Mouse (Mus musculus) MEL (cell line): ENCODE measurements around the gene Spata21. TPM values are rescaled to one million over a fixed set of nuclear protein-coding genes. Genes with fewer than 3 reads are reported as not detected.

ENCODE experiments used
- DNase-seq: peaks from one replicate; pipeline ENCODE4 v3.0.0; 2011; ENCODE audit warnings: low read depth, low spot score
- H3K27ac ChIP-seq: 2 replicates; pipeline ENCODE4 v1.5.1; 2012; ENCODE audit warnings: low read depth, mild to moderate bottlenecking, control low read depth, low read length, moderate library complexity; ENCODE audit not compliant: control insufficient read depth
- H3K27me3 ChIP-seq, 2 experiments: fragments of 150-350 bp in 1 of 2; sonication (generic) in 1 of 2; 2 replicates each; pipeline ENCODE4 v1.6.1; 2012; ENCODE audit warnings: low read length in 2 of 2, mild to moderate bottlenecking in 2 of 2, improper control_type of control experiment in 1 of 2, moderate library complexity in 1 of 2; ENCODE audit not compliant: insufficient read depth in 2 of 2, control insufficient read depth in 1 of 2
- H3K36me3 ChIP-seq, 2 experiments: 2 replicates each; pipeline ENCODE4 v1.6.1; 2012 to 2014; ENCODE audit warnings: low read length in 2 of 2, improper control_type of control experiment in 1 of 2, inconsistent platforms in 1 of 2, mild to moderate bottlenecking in 1 of 2; ENCODE audit not compliant: insufficient read depth in 2 of 2, control insufficient read depth in 1 of 2
- H3K4me1 ChIP-seq, 2 experiments: fragments of 150-350 bp in 1 of 2; sonication (generic) in 1 of 2; 2 replicates each; pipeline ENCODE4 v1.6.1; 2012; ENCODE audit warnings: low read length in 2 of 2, improper control_type of control experiment in 1 of 2, mild to moderate bottlenecking in 1 of 2; ENCODE audit not compliant: insufficient read depth in 2 of 2, control insufficient read depth in 1 of 2
- H3K4me3 ChIP-seq, 2 experiments: fragments of 150-350 bp in 1 of 2; sonication (generic) in 1 of 2; 2 replicates each; pipeline ENCODE4 v1.5.1; 2012; ENCODE audit warnings: low read depth in 2 of 2, low read length in 2 of 2, mild to moderate bottlenecking in 2 of 2, moderate library complexity in 2 of 2, control low read depth in 1 of 2, improper control_type of control experiment in 1 of 2; ENCODE audit not compliant: control insufficient read depth in 1 of 2, insufficient read depth in 1 of 2
- H3K79me2 ChIP-seq: 2 replicates; pipeline ENCODE4 v1.6.1; 2012; ENCODE audit warnings: mild to moderate bottlenecking, low read length, moderate library complexity; ENCODE audit not compliant: control insufficient read depth, poor library complexity, insufficient read depth
- H3K9ac ChIP-seq: 2 replicates; pipeline ENCODE4 v1.6.1; 2012; ENCODE audit warnings: low read depth, mild to moderate bottlenecking, control low read depth, low read length, moderate library complexity; ENCODE audit not compliant: control insufficient read depth, poor library complexity, severe bottlenecking
- H3K9me3 ChIP-seq: fragments of 150-350 bp; sonication (generic); replicated peaks from 2 replicates; pipeline ENCODE4 v1.6.1; 2012; ENCODE audit warnings: mild to moderate bottlenecking, low read length, improper control_type of control experiment, moderate library complexity; ENCODE audit not compliant: insufficient read depth
- BHLHE40 ChIP-seq: IDR thresholded peaks from 2 replicates; pipeline ENCODE4 v1.6.1; 2012; ENCODE audit warnings: low read depth, mild to moderate bottlenecking, inconsistent platforms, low read length, improper control_type of control experiment, borderline replicate concordance
- CHD1 ChIP-seq: IDR thresholded peaks from 2 replicates; pipeline ENCODE4 v1.6.1; 2012; ENCODE audit warnings: low read depth, mild to moderate bottlenecking, inconsistent platforms, low read length, improper control_type of control experiment
- CHD2 ChIP-seq: IDR thresholded peaks from 2 replicates; pipeline ENCODE4 v1.6.1; 2011; ENCODE audit warnings: low read length, improper control_type of control experiment
- ELF1 ChIP-seq: IDR thresholded peaks from 2 replicates; pipeline ENCODE4 v1.6.1; 2014; ENCODE audit warnings: low read depth, mild to moderate bottlenecking, inconsistent platforms, low read length, improper control_type of control experiment, moderate library complexity
- EP300 ChIP-seq, 2 experiments: IDR thresholded peaks; 2 replicates each; pipeline ENCODE4 v1.6.1; 2011; ENCODE audit warnings: improper control_type of control experiment in 2 of 2, low read length in 2 of 2, low read depth in 1 of 2, mild to moderate bottlenecking in 1 of 2
- ETS1 ChIP-seq: IDR thresholded peaks from 2 replicates; pipeline ENCODE4 v1.6.1; 2012; ENCODE audit warnings: low read depth, mild to moderate bottlenecking, inconsistent platforms, low read length, improper control_type of control experiment, moderate library complexity
- KAT2A ChIP-seq: conservative IDR thresholded peaks from 2 replicates; pipeline ENCODE4 v1.6.1; 2012; ENCODE audit warnings: low read depth, low read length, improper control_type of control experiment, inconsistent platforms
- MAX ChIP-seq: IDR thresholded peaks from 2 replicates; pipeline ENCODE4 v1.6.1; 2011; ENCODE audit warnings: low read length, improper control_type of control experiment
- MXI1 ChIP-seq: IDR thresholded peaks from 2 replicates; pipeline ENCODE4 v1.6.1; 2011; ENCODE audit warnings: mild to moderate bottlenecking, low read depth, low read length, improper control_type of control experiment
- MYC ChIP-seq: IDR thresholded peaks from 2 replicates; pipeline ENCODE4 v1.6.1; 2011; ENCODE audit warnings: low read depth, mild to moderate bottlenecking, low read length, improper control_type of control experiment, moderate library complexity
- NRF1 ChIP-seq: IDR thresholded peaks from 2 replicates; pipeline ENCODE4 v1.6.1; 2014; ENCODE audit warnings: low read depth, mild to moderate bottlenecking, inconsistent platforms, low read length, improper control_type of control experiment, moderate library complexity; ENCODE audit not compliant: poor library complexity, insufficient read depth, severe bottlenecking
- POLR2AphosphoS5 ChIP-seq: IDR thresholded peaks from 2 replicates; pipeline ENCODE4 v1.6.1; 2012; ENCODE audit warnings: low read depth, borderline replicate concordance, mild to moderate bottlenecking, inconsistent platforms, low read length, moderate library complexity, mixed read lengths
- RAD21 ChIP-seq: IDR thresholded peaks from 2 replicates; pipeline ENCODE4 v1.6.1; 2011; ENCODE audit warnings: mild to moderate bottlenecking, low read depth, low read length, improper control_type of control experiment
- RCOR1 ChIP-seq: IDR thresholded peaks from 2 replicates; pipeline ENCODE4 v1.6.1; 2012; ENCODE audit warnings: low read depth, mild to moderate bottlenecking, inconsistent platforms, low read length, improper control_type of control experiment
- SIN3A ChIP-seq: IDR thresholded peaks from 2 replicates; pipeline ENCODE4 v1.6.1; 2012; ENCODE audit warnings: low read length, improper control_type of control experiment, inconsistent platforms
- SMC3 ChIP-seq: IDR thresholded peaks from 2 replicates; pipeline ENCODE4 v1.6.1; 2011; ENCODE audit warnings: low read depth, low read length, improper control_type of control experiment
- ZC3H11A ChIP-seq: IDR thresholded peaks from 2 replicates; pipeline ENCODE4 v1.6.1; 2012; ENCODE audit warnings: low read depth, mild to moderate bottlenecking, inconsistent platforms, low read length, improper control_type of control experiment
- ZNF384 ChIP-seq: IDR thresholded peaks from 2 replicates; pipeline ENCODE4 v1.6.1; 2012; ENCODE audit warnings: low read depth, mild to moderate bottlenecking, inconsistent platforms, low read length, improper control_type of control experiment
- polyA plus RNA-seq, 2 experiments: library from polyadenylated mRNA; stranded (reverse) in 1 of 2; unstranded in 1 of 2; fragments of >175 nt in 1 of 2; fragments of >200 nt in 1 of 2; gene quantifications; 2 replicates each; pipeline versions ENCODE4 v1.2.1 to v1.2.4; 2012; ENCODE audit warnings: low replicate concordance in 2 of 2, low read depth in 1 of 2; ENCODE audit not compliant: insufficient read length in 2 of 2, insufficient read depth in 1 of 2, missing spikeins in 1 of 2
- total RNA-seq: library from RNA; depleted of rRNA; stranded (reverse); fragments of 300-350 nt; gene quantifications from 2 replicates; pipeline ENCODE4 v1.2.3, GENCODE M21; 2012

Gene Spata21
- total and polyA plus RNA-seq, 3 experiments: not detected

DNA sequence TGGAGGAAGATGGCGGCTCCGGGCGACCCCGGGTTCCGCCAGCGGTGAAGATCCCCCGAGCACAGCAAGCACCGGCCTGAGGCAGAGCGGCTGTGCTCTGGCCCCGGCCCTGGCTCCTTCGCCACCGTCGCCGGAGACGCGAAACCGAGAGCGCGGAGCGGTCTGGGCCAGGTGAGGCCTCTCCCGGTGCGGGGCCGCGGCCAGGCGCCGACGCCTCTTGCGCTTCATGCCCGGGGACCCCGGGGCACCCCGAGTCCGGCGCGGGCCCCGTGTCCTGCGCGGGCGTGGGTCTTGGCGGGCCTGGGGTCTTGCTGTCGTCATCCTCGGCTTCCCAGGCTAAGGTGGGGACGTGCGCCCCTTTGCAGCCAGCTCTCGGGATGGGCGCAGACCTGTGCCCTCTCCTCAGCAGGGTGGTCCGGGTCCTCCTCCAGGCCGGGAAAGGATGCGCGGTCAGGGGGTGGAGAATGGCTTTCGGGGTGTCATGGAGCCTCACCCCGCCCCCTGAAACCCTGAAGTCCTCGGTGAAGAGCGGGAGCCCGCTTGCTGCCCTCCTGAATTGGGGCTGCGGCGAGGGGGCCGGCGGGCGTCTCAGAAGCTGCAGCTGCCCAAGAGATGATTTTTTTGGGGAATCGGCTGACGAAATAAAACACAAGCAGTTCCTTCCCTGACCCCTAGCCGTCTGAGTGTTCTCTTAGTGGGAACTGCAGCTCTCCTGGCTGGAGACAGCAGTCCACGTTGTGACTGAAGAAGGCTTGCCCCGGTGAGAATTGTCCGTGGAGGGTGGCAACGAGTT, 60.1 kb downstream of the Spata21 start (continued):
- no peak for TF ChIP-seq ELF1
- no peak for TF ChIP-seq NRF1
- peak; percentile 59 for TF ChIP-seq MXI1
- TF ChIP-seq BHLHE40: no peak
- no peak for TF ChIP-seq MAX
- no peak for TF ChIP-seq ZC3H11A
- TF ChIP-seq RCOR1: no peak
- no peak for TF ChIP-seq MYC
- no peak for TF ChIP-seq ZNF384
- no peak for TF ChIP-seq RAD21
- TF ChIP-seq KAT2A: no peak
- 0 out of 2 replicates have a peak, but pooled peaks have one; percentile 10 for TF ChIP-seq ETS1
- no peak for TF ChIP-seq CHD2
- 0 out of 2 replicates have a peak, but pooled peaks have one; percentile 52 for TF ChIP-seq CHD1

- no peaks in the 10 kb centered on the region for H3K9me3 ChIP-seq
- H3K4me3 ChIP-seq: peak overlapping the region; percentile 87 to 91
- peaks cover 47% of the 10 kb centered on the region for H3K79me2 ChIP-seq
- TF ChIP-seq POLR2AphosphoS5 (no peak), EP300 (IDR thresholded peaks at IDR 0.05; ENCODE audit: low read depth in 1 of 2, low read length in 2 of 2) (no peak; a peak in 1 of 4 replicates), ETS1 (no peak), SMC3 (no peak), SIN3A (peak; percentile 61)
- H3K36me3 ChIP-seq: peaks cover 0 to 10% of the 10 kb centered on the region in 2 experiments; a peak in 2 of 4 replicates
- peak overlapping the region; percentile 87 for H3K9ac ChIP-seq
- no peak overlapping the region for H3K27ac ChIP-seq
- no peaks in the 10 kb centered on the region for H3K27me3 ChIP-seq
- H3K4me1 ChIP-seq: peaks cover 2 to 13% of the 10 kb centered on the region in 2 experiments; a peak in 3 of 4 replicates
- DNase-seq: peak; percentile 39
Observed at GRCm38 (mm10) chr4:141149116-141149515, 61.0 kb downstream of the Spata21 start.
